Mouse (Mus musculus) C2C12 (cell line): Measurements from ENCODE around the gene Rabgap1l.

Source experiments
- CTCF ChIP-seq: IDR thresholded peaks from one replicate; pipeline ENCODE4 v1.5.1; 2011; ENCODE audit not compliant: control insufficient read depth, insufficient read depth, insufficient read length
- MYOD1 ChIP-seq: IDR thresholded peaks from one replicate; pipeline ENCODE4 v1.6.1; 2011; ENCODE audit warnings: low read depth; ENCODE audit not compliant: control insufficient read depth, insufficient read length
- USF1 ChIP-seq: IDR thresholded peaks from one replicate; pipeline ENCODE4 v1.6.1; 2011; ENCODE audit warnings: low read depth, mild to moderate bottlenecking, control low read depth, moderate library complexity

DNA sequence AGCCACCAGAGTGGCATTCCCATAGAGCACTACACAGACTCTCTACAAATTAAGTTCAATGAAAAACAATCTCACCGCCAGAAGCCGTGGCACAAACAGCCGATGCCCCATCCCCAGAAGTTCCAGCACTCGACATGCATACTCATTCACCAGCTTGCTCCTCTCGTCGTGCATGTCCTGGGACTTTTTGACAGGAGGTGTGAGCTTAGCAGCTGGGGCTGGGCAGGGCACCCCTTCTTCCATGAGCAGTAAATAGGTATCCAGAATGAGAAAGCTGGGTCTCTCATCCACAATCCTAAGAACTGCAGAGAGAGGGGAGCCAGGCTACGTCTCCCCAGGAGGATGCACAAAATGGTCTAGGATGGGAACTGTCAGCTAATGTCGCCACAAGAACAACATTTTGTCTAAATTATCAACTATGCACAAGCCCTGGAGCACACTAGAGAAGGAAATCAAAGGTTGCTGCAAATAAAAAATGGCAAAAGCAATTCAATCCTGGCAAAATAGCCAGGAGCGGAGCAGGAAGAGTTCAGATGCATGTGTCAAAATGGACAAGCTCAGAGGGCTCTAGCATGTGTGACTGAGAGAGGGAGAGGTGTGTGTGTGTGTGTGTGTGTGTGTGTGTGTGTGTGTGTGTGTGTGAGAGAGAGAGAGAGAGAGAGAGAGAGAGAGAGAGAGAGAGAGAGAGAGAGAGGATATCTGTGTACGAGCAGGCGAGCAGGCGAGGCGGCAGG is 441.7 kb downstream of the Rabgap1l start:
- TF ChIP-seq CTCF, result no peak
- TF ChIP-seq MYOD1, result no peak
- no peak for TF ChIP-seq USF1
